Mouse (Mus musculus): Measurements from ENCODE around the gene Speer4a. TPM values are rescaled to one million over a fixed set of nuclear protein-coding genes. Genes with fewer than 3 reads are reported as not detected.
"Not testable (repeated sequence)": the region's sequence is repeated elsewhere in the genome, so short reads cannot be mapped to it uniquely, and the experiment has no call there.

Gene Speer4a
- 0.16 and 0.23 TPM in 2 replicates for polyA plus RNA-seq (2015; fragmentation: Nextera tagmentation; extraction: Ambion mirVana)

- not testable (repeated sequence) for H3K27me3 ChIP-seq; H3K4me2 ChIP-seq; H3K4me1 ChIP-seq (replicated peaks); H3K9me3 ChIP-seq; ATAC-seq (ENCODE audit: low FRiP score); H3K9ac ChIP-seq; H3K4me3 ChIP-seq; H3K36me3 ChIP-seq; H3K27ac ChIP-seq
- WGBS = 79% methylated on average over 2 of the region's 2 CpGs
Measured at GRCm38 (mm10) chr5:26039458-26039857, at the start of gene Speer4a. Gene Speer4a, minus strand, starts transcription at chr5:26039558.

GRCm38 (mm10) chr5:26079023-26079422 lies 39.7 kb upstream of the Speer4a start:
- not testable (repeated sequence) for H3K27me3 ChIP-seq; H3K9ac ChIP-seq; ATAC-seq (ENCODE audit: low FRiP score); H3K4me1 ChIP-seq (replicated peaks); H3K27ac ChIP-seq; H3K9me3 ChIP-seq; H3K4me3 ChIP-seq; H3K4me2 ChIP-seq; H3K36me3 ChIP-seq

GRCm38 (mm10) chr5:26070716-26071115 lies 31.4 kb upstream of the Speer4a start:
- H3K9me3 ChIP-seq = no peaks in the 10 kb centered on the region; the same call in 1 of the 2 replicates
- no peak overlapping the region for H3K27ac ChIP-seq
- 89% methylated on average over 24 of the region's 24 CpGs for WGBS
- no peak overlapping the region for H3K4me3 ChIP-seq
- H3K27me3 ChIP-seq = no peaks in the 10 kb centered on the region
- ATAC-seq (ENCODE audit: low FRiP score) = no peak
- H3K4me2 ChIP-seq = no peak overlapping the region
- no peaks in the 10 kb centered on the region for H3K36me3 ChIP-seq
- H3K4me1 ChIP-seq (replicated peaks) = no peaks in the 10 kb centered on the region
- no peak overlapping the region for H3K9ac ChIP-seq

GRCm38 (mm10) chr5:26058481-26058880 lies 19.1 kb upstream of the Speer4a start, which contains the start of gene Gm7347:
Gene Gm7347, minus strand, starts transcription at chr5:26058581.
- not testable (repeated sequence) for H3K4me3 ChIP-seq; H3K4me2 ChIP-seq; H3K36me3 ChIP-seq; H3K27me3 ChIP-seq; H3K4me1 ChIP-seq (replicated peaks); H3K9me3 ChIP-seq; ATAC-seq (ENCODE audit: low FRiP score); H3K27ac ChIP-seq; H3K9ac ChIP-seq
- no CpG with 5 or more reads among the region's 2 CpGs for WGBS

- not testable (repeated sequence) for H3K9ac ChIP-seq; H3K27me3 ChIP-seq; H3K4me2 ChIP-seq; ATAC-seq (ENCODE audit: low FRiP score); H3K4me1 ChIP-seq (replicated peaks); H3K36me3 ChIP-seq; H3K4me3 ChIP-seq; H3K27ac ChIP-seq; H3K9me3 ChIP-seq
- no CpG with 5 or more reads among the region's 3 CpGs for WGBS
Measured at GRCm38 (mm10) chr5:26022816-26023215, 16.5 kb downstream of the Speer4a start, which contains the start of gene Gm5862. Gene Gm5862, minus strand, starts transcription at chr5:26022916.

GRCm38 (mm10) chr5:26007697-26008096 lies 31.7 kb downstream of the Speer4a start:
- not testable (repeated sequence) for H3K27ac ChIP-seq; H3K9me3 ChIP-seq; H3K4me1 ChIP-seq (replicated peaks); H3K27me3 ChIP-seq; H3K9ac ChIP-seq; H3K36me3 ChIP-seq
- WGBS = 75% methylated on average over 7 of the region's 7 CpGs
- Histone ChIP-seq H3K4me2 (peak overlapping the region; percentile 57), H3K4me3 (peak overlapping the region; percentile 35; the same call in 1 of the 2 replicates)
- ATAC-seq (ENCODE audit: low FRiP score) = peak; percentile 7; the same call in 1 of the 2 replicates

- H3K9me3 ChIP-seq; H3K27ac ChIP-seq; H3K4me1 ChIP-seq (replicated peaks); H3K27me3 ChIP-seq; H3K36me3 ChIP-seq: not testable (repeated sequence)
- Histone ChIP-seq H3K4me2 (peak overlapping the region; percentile 57), H3K4me3 (peak overlapping the region; percentile 35), H3K9ac (peak overlapping the region; percentile 31)
- ATAC-seq (ENCODE audit: low FRiP score) = peak; percentile 97
- WGBS = 19% methylated on average over 45 of the region's 45 CpGs
Measured at GRCm38 (mm10) chr5:26006937-26007695, 32.2 kb downstream of the Speer4a start.

GRCm38 (mm10) chr5:26004698-26005097 lies 34.7 kb downstream of the Speer4a start, which contains the start of gene Gm1979:
Gene Gm1979, minus strand, starts transcription at chr5:26004798.
- not testable (repeated sequence) for H3K27ac ChIP-seq; H3K9me3 ChIP-seq; H3K4me3 ChIP-seq; H3K27me3 ChIP-seq; H3K9ac ChIP-seq; H3K4me1 ChIP-seq (replicated peaks); H3K4me2 ChIP-seq; H3K36me3 ChIP-seq; ATAC-seq (ENCODE audit: low FRiP score)
- WGBS = 100% methylated on average over 1 of the region's 2 CpGs

- not testable (repeated sequence) for H3K9me3 ChIP-seq; H3K4me2 ChIP-seq; H3K4me3 ChIP-seq; H3K27ac ChIP-seq; H3K9ac ChIP-seq; H3K4me1 ChIP-seq (replicated peaks); H3K36me3 ChIP-seq; H3K27me3 ChIP-seq; ATAC-seq (ENCODE audit: low FRiP score)
- WGBS = no CpG with 5 or more reads among the region's 3 CpGs
Measured at GRCm38 (mm10) chr5:25988550-25988949, 50.8 kb downstream of the Speer4a start, which contains the start of gene Gm21698. Gene Gm21698, minus strand, starts transcription at chr5:25988650.

Other genes starting within 250 kb of the Speer4a start
- gene Gm21663, start 97.2 kb downstream of the Speer4a start, polyA plus RNA-seq (2015; fragmentation: Nextera tagmentation; extraction: Ambion mirVana) = 0.17 TPM in 1 of 2 replicates, not detected in the other
- 0.12 TPM in 2 replicates for gene Gm21671, start 85.1 kb downstream of the Speer4a start, polyA plus RNA-seq (2015; fragmentation: Nextera tagmentation; extraction: Ambion mirVana)
- gene Gm21680, start 66.9 kb downstream of the Speer4a start, polyA plus RNA-seq (2015; fragmentation: Nextera tagmentation; extraction: Ambion mirVana) = 0.16 TPM in 1 of 2 replicates, not detected in the other
- 0.12 and 0.13 TPM in 2 replicates for gene Gm21698, start 50.9 kb downstream of the Speer4a start, polyA plus RNA-seq (2015; fragmentation: Nextera tagmentation; extraction: Ambion mirVana)
- gene Gm1979, start 34.8 kb downstream of the Speer4a start, polyA plus RNA-seq (2015; fragmentation: Nextera tagmentation; extraction: Ambion mirVana) = 0.13 and 0.18 TPM in 2 replicates
- gene Gm5862, start 16.6 kb downstream of the Speer4a start, polyA plus RNA-seq (2015; fragmentation: Nextera tagmentation; extraction: Ambion mirVana) = not detected in 2 replicates
- 0.13 TPM in 2 replicates for gene Gm7347, start 19.0 kb upstream of the Speer4a start, polyA plus RNA-seq (2015; fragmentation: Nextera tagmentation; extraction: Ambion mirVana)
- 0.06 and 0.10 TPM in 2 replicates for gene Gm10471, start 49.7 kb upstream of the Speer4a start, polyA plus RNA-seq (2015; fragmentation: Nextera tagmentation; extraction: Ambion mirVana)
- not detected in 2 replicates for gene 5031410I06Rik, start 65.8 kb upstream of the Speer4a start, polyA plus RNA-seq (2015; fragmentation: Nextera tagmentation; extraction: Ambion mirVana)
- gene Gm10220, start 81.9 kb upstream of the Speer4a start, polyA plus RNA-seq (2015; fragmentation: Nextera tagmentation; extraction: Ambion mirVana) = 0.09 TPM in 1 of 2 replicates, not detected in the other
- 0.09 and 0.10 TPM in 2 replicates for gene Gm7361, start 218.1 kb upstream of the Speer4a start, polyA plus RNA-seq (2015; fragmentation: Nextera tagmentation; extraction: Ambion mirVana)